Mouse (Mus musculus): ENCODE results near the gene 1700001J03Rik.
"Not testable (repeated sequence)": the region's sequence is repeated elsewhere in the genome, so short reads cannot be mapped to it uniquely, and the experiment has no call there.

The 1700001J03Rik gene

DNA sequence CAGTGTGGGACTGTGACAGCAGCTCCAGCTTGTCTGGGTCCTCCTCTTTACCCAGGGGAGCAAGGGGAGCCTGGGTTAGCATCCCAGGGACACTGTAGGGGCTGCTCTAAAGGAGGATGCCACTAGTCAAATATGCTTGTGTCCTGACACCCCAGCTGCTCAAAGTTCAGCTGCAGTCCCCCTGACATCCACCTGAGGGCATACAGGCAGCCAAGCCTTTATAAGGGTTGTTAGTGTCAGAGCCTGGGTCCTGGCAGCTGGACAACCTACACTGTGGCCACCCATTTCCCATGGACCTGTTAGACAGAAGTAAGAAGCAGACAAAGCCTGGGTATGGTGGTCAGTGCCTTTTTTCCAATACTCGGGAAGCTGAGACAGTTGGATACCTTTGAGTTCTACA lies 3.0 kb upstream of the 1700001J03Rik start:
- no peak for DNase-seq (ENCODE audit: low spot score)

DNA sequence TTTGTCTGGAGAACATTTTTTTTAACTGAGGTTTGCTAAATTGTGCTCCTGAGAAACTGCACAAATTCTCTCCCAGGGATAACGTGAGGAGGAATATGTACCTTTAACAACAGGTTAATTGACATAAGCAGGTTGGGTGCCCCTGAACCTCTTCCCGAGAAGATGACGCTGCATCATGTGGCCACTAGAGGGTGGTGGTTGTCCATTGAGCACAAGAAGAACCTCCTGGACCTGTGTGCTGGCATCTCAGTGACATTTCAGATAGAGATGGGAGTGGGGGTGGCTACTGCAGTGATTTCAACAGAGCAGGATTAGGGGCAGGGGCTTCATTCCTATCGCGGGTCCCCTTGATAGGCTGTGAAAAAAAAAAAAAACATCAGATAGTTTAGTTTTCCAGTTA lies 2.3 kb upstream of the 1700001J03Rik start:
- peak; percentile 72 for DNase-seq (ENCODE audit: low spot score)

GRCm38 (mm10) chr5:146172744-146173143 lies 12.4 kb downstream of the 1700001J03Rik start:
- DNase-seq (ENCODE audit: low spot score) = not testable (repeated sequence)

DNA sequence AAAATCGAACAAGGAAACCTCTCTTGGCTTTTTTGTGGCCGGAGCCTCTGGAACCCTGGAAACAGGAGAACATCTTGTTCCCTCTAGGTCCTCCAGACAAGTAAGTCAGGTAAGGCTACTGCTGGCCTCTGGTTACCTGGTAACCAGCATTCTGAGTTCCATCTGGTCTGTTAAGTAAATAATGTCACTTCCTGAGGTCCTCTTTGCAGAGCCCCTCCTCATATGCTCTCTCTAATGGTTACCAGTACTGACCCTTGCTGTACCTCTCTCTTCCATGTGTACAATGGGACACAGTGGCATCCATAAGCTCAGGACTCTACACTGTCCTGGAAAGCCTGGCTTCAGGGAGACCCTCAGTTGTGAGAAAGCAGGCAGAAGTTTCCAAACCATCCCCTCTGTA lies 14.5 kb downstream of the 1700001J03Rik start, which contains the start of gene Gm6309:
Gm6309 (minus strand) TSS at position 101 of the 400 bp plus-strand sequence.
- DNase-seq (ENCODE audit: low spot score) = not testable (repeated sequence)

GRCm38 (mm10) chr5:146160439-146160838 lies 24.7 kb downstream of the 1700001J03Rik start, which contains the start of gene Gm5565:
Gene Gm5565, minus strand, starts transcription at chr5:146160539.
- not testable (repeated sequence) for DNase-seq (ENCODE audit: low spot score)

GRCm38 (mm10) chr5:146158326-146158725 lies 26.8 kb downstream of the 1700001J03Rik start:
- not testable (repeated sequence) for DNase-seq (ENCODE audit: low spot score)

DNA sequence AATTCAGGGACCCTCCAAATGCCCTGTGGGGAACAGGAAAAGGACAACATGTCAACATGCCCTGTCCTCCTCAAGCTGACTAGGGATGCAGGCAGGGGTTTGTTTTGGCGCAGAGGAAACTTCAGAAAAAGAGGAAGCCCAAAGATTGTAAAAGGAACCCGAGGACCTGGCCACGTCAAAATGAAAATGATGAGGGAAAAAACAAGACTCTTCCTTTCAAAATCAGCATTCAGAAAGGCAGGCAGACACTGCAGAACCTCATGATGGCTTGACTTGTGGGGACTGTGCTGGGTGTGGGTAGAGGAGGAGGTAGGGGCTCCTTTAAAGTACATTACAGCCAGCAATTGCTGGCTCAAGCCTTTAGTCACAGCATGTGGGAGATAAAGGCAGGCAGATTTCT lies 34.6 kb downstream of the 1700001J03Rik start:
- DNase-seq (ENCODE audit: low spot score) = no peak

GRCm38 (mm10) chr5:146147903-146148302 lies 37.2 kb downstream of the 1700001J03Rik start:
- DNase-seq (ENCODE audit: low spot score) = no peak
